Mouse (Mus musculus) forebrain, embryonic 12.5 days (tissue): ENCODE data around the gene Vwa3a. TPM values are rescaled to one million over a fixed set of nuclear protein-coding genes. Genes with fewer than 3 reads are reported as not detected.

Source experiments
- ATAC-seq: fragments of 200-750 bp; cut with Nextera tagmentation; 2 replicates; pipeline ENCODE4 v1.8.0; 2017; ENCODE audit warnings: moderate TSS enrichment; ENCODE audit not compliant: low FRiP score
- H3K27ac ChIP-seq: fragments of 300-500 bp; sonication (generic); 2 replicates; pipeline ENCODE4 v1.5.1; 2016; ENCODE audit warnings: mild to moderate bottlenecking
- H3K27me3 ChIP-seq: fragments of 300-500 bp; sonication (generic); 2 replicates; pipeline ENCODE4 v1.6.1; 2016; ENCODE audit warnings: mild to moderate bottlenecking
- H3K36me3 ChIP-seq: fragments of 300-500 bp; sonication (generic); replicated peaks from 2 replicates; pipeline ENCODE4 v1.6.1; 2016; ENCODE audit warnings: mild to moderate bottlenecking
- H3K4me1 ChIP-seq: fragments of 300-500 bp; sonication (generic); 2 replicates; pipeline ENCODE4 v1.6.1; 2016
- H3K4me2 ChIP-seq: fragments of 300-500 bp; sonication (generic); 2 replicates; pipeline ENCODE4 v1.6.1; 2016; ENCODE audit warnings: mild to moderate bottlenecking, moderate library complexity
- H3K4me3 ChIP-seq: fragments of 300-500 bp; sonication (generic); replicated peaks from 2 replicates; pipeline ENCODE4 v1.5.1; 2016; ENCODE audit warnings: mild to moderate bottlenecking
- H3K9ac ChIP-seq: fragments of 300-500 bp; sonication (generic); 2 replicates; pipeline ENCODE4 v1.6.1; 2016; ENCODE audit warnings: mild to moderate bottlenecking
- H3K9me3 ChIP-seq: fragments of 300-500 bp; sonication (generic); 2 replicates; pipeline ENCODE4 v1.6.1; 2016
- WGBS: fragments of 180-500 bp; shearing (Covaris S2); methylation state at CpG from one replicate; pipeline ENCODE4 v1.1.7; 2016; 5-methylcytosine and 5-hydroxymethylcytosine counted together
- polyA plus RNA-seq: library from polyadenylated mRNA; unstranded; fragments of >200 nt; fragmentation: Nextera tagmentation; extraction: Ambion mirVana; gene quantifications from 2 replicates; pipeline ENCODE4 v1.2.1, GENCODE M21; 2016

The Vwa3a gene
- polyA plus RNA-seq, 1 experiment from 2014 or later: 0.88 TPM

DNA sequence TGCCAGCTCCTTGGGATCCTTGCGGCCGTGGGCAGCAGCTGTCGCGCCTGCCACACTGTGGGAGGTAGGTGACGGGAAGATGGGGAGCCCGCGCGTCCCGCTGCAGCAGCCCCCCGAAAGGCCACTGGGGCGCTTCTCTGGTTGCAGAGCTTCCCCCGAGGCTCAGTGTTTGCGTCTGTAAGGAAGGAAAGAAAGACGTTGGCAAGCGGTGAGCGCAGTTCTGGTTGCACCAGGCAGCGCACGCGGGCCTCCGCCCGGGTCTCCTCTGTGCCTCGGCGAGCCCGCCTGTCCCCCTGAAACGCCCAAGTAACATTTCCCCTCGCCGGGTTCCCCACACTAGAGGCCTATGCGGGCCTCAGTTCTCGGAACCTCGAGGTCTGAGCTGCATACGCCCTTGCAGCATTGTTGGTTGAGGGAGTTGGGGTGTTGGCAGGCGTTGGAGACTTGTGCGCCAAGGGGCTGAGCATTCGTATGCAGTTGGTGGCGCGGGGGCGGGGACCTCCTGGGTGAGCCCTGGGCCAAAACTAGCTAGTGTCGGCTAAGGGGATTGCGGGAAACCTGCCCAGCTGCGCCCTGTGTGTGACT is 104.0 kb downstream of the Vwa3a start:
- Histone ChIP-seq H3K4me3 (peak overlapping the region; percentile 67), H3K9me3 (no peaks in the 10 kb centered on the region), H3K27me3 (peaks cover 37% of the 10 kb centered on the region), H3K27ac (peak overlapping the region; percentile 94), H3K36me3 (0 out of 2 replicates have a peak, but pooled peaks cover 2% of the 10 kb centered on the region), H3K9ac (peak overlapping the region; percentile 85), H3K4me1 (peaks cover 19% of the 10 kb centered on the region), H3K4me2 (peak overlapping the region; percentile 82)
- WGBS: under 1% methylated on average over 39 of the region's 40 CpGs
- peak; percentile 75 for ATAC-seq

DNA sequence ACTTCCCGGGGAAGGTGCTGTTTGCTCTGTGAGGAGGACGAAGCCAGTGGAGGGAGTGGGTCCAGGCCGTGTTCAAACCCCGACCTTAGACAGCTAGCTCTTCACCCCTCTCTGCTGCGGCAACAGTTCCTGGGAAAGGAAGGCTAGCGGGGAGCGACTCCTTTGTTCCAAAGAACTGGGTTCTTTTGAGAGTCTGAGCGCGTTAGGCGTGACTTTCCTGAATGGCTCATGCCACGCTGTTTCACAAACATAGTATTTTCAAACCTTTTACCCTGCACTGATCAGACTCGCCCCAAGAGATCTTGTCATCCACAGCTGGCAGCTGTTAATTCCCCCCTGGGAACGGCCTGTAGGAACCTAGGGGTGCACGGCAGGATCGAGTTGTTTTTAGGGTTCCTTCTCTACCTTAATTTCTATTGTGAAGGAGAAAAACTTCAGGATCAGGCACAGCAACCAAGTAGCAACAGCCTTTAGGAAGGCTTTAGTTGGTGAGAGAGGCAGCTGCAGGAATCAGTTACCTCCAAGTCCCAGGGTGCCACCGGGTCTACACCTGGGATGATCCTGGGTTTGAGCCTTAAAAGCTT is 104.8 kb downstream of the Vwa3a start:
- 2% methylated on average over 16 of the region's 16 CpGs for WGBS
- Histone ChIP-seq H3K4me3 (peak overlapping the region; percentile 67), H3K4me2 (peak overlapping the region; percentile 82), H3K27ac (peak overlapping the region; percentile 94), H3K9me3 (no peaks in the 10 kb centered on the region), H3K27me3 (peaks cover 37% of the 10 kb centered on the region), H3K9ac (peak overlapping the region; percentile 85), H3K36me3 (0 out of 2 replicates have a peak, but pooled peaks cover 2% of the 10 kb centered on the region), H3K4me1 (peaks cover 19% of the 10 kb centered on the region)
- no peak for ATAC-seq

DNA sequence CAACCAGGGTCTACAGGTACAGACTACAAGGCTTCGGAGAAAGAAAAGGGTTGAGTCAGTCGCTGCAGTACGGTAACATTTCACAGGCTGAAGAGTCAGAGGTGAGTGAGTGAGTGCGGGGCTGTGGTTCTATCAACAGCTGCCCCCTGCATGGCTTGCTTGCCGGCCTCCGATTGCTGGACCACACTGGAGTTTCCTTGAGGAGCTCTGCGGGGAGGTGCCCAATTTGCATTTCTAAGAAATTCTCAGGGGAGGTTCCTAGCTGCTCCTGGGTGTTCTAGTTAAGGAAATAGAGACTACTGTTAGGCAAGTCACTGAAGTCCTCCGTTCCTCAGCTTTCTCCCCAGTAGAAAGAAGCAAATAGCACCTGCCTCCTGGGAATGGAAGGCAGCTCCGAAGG is 105.6 kb downstream of the Vwa3a start:
- no peaks in the 10 kb centered on the region for H3K9me3 ChIP-seq
- H3K36me3 ChIP-seq: 0 out of 2 replicates have a peak, but pooled peaks cover 2% of the 10 kb centered on the region
- H3K4me3 ChIP-seq: peak overlapping the region; percentile 67
- ATAC-seq: no peak
- 5% methylated on average over 9 of the region's 9 CpGs for WGBS
- peaks cover 19% of the 10 kb centered on the region for H3K4me1 ChIP-seq
- H3K27me3 ChIP-seq: peaks cover 37% of the 10 kb centered on the region
- H3K4me2 ChIP-seq: peak overlapping the region; percentile 82
- no peak overlapping the region for H3K27ac ChIP-seq
- peak overlapping the region; percentile 85; the same call in 1 of the 2 replicates for H3K9ac ChIP-seq

DNA sequence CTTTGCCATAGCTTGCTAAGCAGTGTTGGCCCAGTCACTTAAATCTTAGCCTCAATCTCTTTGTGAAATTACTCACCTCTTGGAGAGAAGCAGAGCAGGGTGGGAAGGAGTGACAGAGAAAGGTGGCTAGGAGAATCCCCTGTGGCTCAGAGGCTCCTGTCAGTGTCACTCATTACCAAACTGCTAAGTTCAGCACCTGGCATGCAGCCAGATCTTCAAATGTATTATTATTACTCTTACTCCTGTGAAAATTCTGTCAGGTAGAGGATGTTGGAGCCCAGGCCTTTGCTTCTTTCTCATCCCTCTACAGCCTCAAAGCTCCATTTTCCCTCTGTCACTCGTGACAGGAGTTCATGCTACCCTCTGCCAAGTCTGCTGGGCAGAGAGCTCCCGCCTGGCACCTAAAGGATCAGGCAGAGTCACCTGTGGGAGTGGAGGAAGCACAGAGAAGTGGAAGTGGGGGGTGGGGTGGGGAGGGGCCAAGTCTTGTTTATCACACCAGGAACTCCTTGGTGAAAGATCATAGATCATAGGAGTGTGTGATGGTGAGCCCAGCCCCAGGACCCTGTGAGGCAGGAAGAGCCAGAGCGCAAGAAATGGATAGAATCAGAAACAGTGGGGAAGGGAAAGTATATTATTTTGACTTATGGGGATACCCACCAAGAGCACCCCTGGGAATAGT is 109.9 kb downstream of the Vwa3a start:
- Histone ChIP-seq H3K36me3 (0 out of 2 replicates have a peak, but pooled peaks cover 2% of the 10 kb centered on the region), H3K4me3 (no peak overlapping the region), H3K4me1 (peaks cover 13% of the 10 kb centered on the region), H3K27me3 (peaks cover 26% of the 10 kb centered on the region), H3K9me3 (no peaks in the 10 kb centered on the region), H3K27ac (no peak overlapping the region), H3K9ac (no peak overlapping the region), H3K4me2 (no peak overlapping the region)
- no peak for ATAC-seq
- 85% methylated on average over 3 of the region's 3 CpGs for WGBS

DNA sequence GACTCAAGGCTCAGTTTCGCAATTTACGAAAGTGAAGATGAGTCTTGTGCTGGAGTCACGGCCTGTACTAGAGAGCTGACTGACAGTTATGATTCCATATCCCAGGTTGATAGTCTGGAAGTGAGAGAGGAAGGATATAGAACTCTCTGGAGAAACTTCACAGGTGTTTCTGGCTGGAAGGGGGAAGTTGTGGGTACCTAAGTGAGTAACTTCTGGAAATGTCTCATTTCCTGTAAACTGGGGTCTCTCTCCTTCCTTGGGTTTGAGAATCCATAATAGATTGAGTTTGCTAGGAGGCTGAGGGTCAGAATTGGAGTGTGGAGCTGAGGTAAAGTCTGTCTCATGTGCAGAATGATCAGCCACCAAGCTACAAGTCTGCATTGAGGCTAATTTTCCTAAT is 111.0 kb downstream of the Vwa3a start:
- peaks cover 19% of the 10 kb centered on the region; the same call in 1 of the 2 replicates for H3K27me3 ChIP-seq
- H3K4me1 ChIP-seq: peaks cover 2% of the 10 kb centered on the region; the same call in 1 of the 2 replicates
- H3K27ac ChIP-seq: no peak overlapping the region
- ATAC-seq: no peak
- H3K36me3 ChIP-seq: 0 out of 2 replicates have a peak, but pooled peaks cover 2% of the 10 kb centered on the region
- WGBS: 92% methylated on average over 3 of the region's 3 CpGs
- H3K4me3 ChIP-seq: no peak overlapping the region
- no peaks in the 10 kb centered on the region for H3K9me3 ChIP-seq
- H3K4me2 ChIP-seq: no peak overlapping the region
- no peak overlapping the region for H3K9ac ChIP-seq

Other genes with a start within 250 kb of the Vwa3a start
- gene Uqcrc2, start 104.1 kb upstream of the Vwa3a start, polyA plus RNA-seq: 178 and 183 TPM in 2 replicates
- 0.44 and 0.50 TPM in 2 replicates for gene Pdzd9, start 69.0 kb upstream of the Vwa3a start, polyA plus RNA-seq
- gene Mosmo, start 61.7 kb upstream of the Vwa3a start, polyA plus RNA-seq: 17.4 and 18.1 TPM in 2 replicates
- not detected in 2 replicates for gene Gm5737, start 73.0 kb downstream of the Vwa3a start, polyA plus RNA-seq
- gene Eef2k, start 103.5 kb downstream of the Vwa3a start, polyA plus RNA-seq: 20.6 and 21.3 TPM in 2 replicates
- gene Polr3e, start 178.4 kb downstream of the Vwa3a start, polyA plus RNA-seq: 33.5 and 34.9 TPM in 2 replicates
- gene Cdr2, start 243.0 kb downstream of the Vwa3a start, polyA plus RNA-seq: 14.5 and 14.9 TPM in 2 replicates
- gene Mfsd13b, start 243.2 kb downstream of the Vwa3a start, polyA plus RNA-seq: 0.15 and 0.20 TPM in 2 replicates